Mouse (Mus musculus) right cerebral cortex, postnatal 10 days (tissue): Measurements from ENCODE around the gene Vmn1r71.
"Not testable (repeated sequence)": the region's sequence is repeated elsewhere in the genome, so short reads cannot be mapped to it uniquely, and the experiment has no call there.

ENCODE experiments used
- DNase-seq, 2 experiments: peaks; one replicate each; pipeline ENCODE4 v3.0.0; 2021; ENCODE audit warnings: low spot score in 2 of 2

The Vmn1r71 gene

DNA sequence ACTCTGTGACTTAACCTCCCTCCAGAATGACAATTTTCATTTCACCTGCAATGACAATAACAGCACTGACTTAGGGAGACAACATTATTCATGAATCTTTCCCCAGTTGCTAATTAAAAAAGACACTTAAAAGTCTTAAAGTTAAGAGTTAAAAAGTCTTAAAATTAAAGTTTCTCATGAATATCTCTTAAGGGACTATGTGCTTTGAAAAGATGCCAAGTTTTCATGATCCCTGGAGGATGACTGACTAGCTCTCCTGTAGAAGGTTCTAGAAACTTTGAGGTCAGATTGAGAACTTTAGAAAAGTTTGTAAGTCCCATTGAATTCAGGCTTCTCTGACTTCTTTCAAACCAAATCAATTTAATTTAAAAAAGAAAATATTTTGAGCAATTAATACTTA, at the start of gene Vmn1r71:
Vmn1r71 (minus strand) TSS at position 101 of the 400 bp plus-strand sequence.
- no peak for DNase-seq

DNA sequence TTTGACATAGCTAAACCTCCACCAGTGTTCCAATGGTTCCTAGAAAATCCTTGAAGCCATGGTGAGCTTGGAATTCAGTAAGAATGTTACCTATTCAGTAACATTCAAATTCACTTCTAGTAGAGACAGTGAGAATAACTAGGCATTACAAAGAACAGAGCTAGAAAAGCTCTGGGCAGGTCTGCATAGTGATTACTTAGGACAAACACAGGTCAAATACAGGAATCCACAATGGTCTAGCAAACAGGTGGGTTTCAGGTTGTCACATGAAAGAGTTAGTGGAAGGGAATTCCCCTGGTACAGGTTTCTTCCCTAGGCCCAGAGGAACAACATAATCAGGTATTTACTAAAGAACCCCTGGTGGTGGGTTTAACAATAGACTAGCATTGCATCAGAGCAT, 3.4 kb upstream of the Vmn1r71 start:
- DNase-seq: not testable (repeated sequence)
